ENCODE assay signal across 8 mouse cellular contexts in the genomic region with DNA sequence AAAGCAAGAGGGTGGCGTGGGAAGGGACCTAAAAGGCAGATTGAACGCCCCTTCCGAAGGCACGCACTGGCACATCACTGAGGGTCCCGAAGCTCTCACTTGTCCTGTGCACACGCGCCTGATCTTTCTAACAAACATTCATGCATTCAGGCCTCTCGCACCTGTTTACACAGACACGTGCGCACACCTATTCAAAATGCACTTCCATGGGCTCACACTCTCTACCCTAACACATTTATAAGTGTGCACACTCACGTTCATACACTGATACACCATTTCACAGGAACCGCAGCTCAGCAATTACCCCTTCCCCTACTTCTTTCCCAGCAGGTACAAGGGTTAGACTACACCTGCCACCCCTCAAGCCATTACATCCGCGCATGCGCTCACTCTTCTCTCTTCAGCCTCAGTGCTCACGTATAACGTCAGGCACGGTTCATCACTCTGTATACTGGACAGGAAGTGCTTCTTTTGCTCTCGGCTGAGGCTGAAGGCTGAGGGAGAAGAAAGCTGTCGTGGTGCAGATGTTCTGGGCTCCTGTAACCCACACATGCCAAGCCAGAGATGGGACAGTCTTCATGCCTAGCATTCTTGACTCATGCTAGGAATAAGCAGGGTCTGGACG. TPM values are rescaled to one million over a fixed set of nuclear protein-coding genes. Genes with fewer than 3 reads are reported as not detected.
DNase-seq lines count a peak whose midpoint lies in the region; ATAC-seq and TF ChIP-seq lines count a peak whose summit lies in the region.

No protein-coding gene starts in this region.

- H3K4me2 ChIP-seq in forebrain, embryonic 15.5 days (replicated peaks) = peak overlapping the region; percentile 98
- H3K4me2 ChIP-seq in kidney, embryonic 14.5 days (replicated peaks; ENCODE audit: low read depth, low read length) = peak overlapping the region; percentile 93

- no peak overlapping the region for H3K27ac ChIP-seq in forebrain, embryonic 15.5 days (replicated peaks)
- peak overlapping the region; percentile 94; the same call in 1 of the 2 replicates for H3K27ac ChIP-seq in kidney, embryonic 14.5 days (ENCODE audit: low read depth, low read length)

- H3K27me3 ChIP-seq in erythroblast, embryonic 14.5 days (ENCODE audit: control insufficient read depth) = peaks cover 84% of the 10 kb centered on the region
- peaks cover 73% of the 10 kb centered on the region for H3K27me3 ChIP-seq in G1E (ENCODE audit: insufficient read depth, low read length)
- peaks cover 28% of the 10 kb centered on the region for H3K27me3 ChIP-seq in forebrain, embryonic 15.5 days
- H3K27me3 ChIP-seq in kidney, embryonic 14.5 days (ENCODE audit: control insufficient read depth, insufficient read depth, low read length) = no peaks in the 10 kb centered on the region

- H3K9ac ChIP-seq in forebrain, embryonic 15.5 days (replicated peaks) = peak overlapping the region; percentile 59
- H3K9ac ChIP-seq in kidney, embryonic 14.5 days (ENCODE audit: low read depth, low read length) = peak overlapping the region; percentile 95; the same call in 1 of the 2 replicates

- peaks cover 6% of the 10 kb centered on the region for H3K36me3 ChIP-seq in erythroblast, embryonic 14.5 days (ENCODE audit: control insufficient read depth)
- peaks cover 4% of the 10 kb centered on the region for H3K36me3 ChIP-seq in G1E (replicated peaks)
- H3K36me3 ChIP-seq in forebrain, embryonic 15.5 days = no peaks in the 10 kb centered on the region
- no peaks in the 10 kb centered on the region for H3K36me3 ChIP-seq in kidney, embryonic 14.5 days (ENCODE audit: control insufficient read depth, insufficient read depth, low read length)

- 4% methylated on average over 21 of the region's 21 CpGs for WGBS in forebrain, embryonic 15.5 days
- 8% methylated on average over 21 of the region's 21 CpGs for WGBS in kidney, embryonic 14.5 days

- H3K4me3 ChIP-seq in erythroblast, embryonic 14.5 days (replicated peaks) = peak overlapping the region; percentile 59
- H3K4me3 ChIP-seq in G1E (ENCODE audit: low read depth, low read length) = peak overlapping the region; percentile 68
- peak overlapping the region; percentile 61 for H3K4me3 ChIP-seq in forebrain, embryonic 15.5 days
- H3K4me3 ChIP-seq in kidney, embryonic 14.5 days (ENCODE audit: low read length) = peak overlapping the region; percentile 94

- TF ChIP-seq CTCF in G1E (IDR thresholded peaks at IDR 0.05; ENCODE audit: low read depth, low read length) = no peak

- H3K4me1 ChIP-seq in erythroblast, embryonic 14.5 days (ENCODE audit: control insufficient read depth) = peaks cover 66% of the 10 kb centered on the region
- peaks cover 70% of the 10 kb centered on the region for H3K4me1 ChIP-seq in G1E (ENCODE audit: insufficient read depth, low read depth, low read length)
- peaks cover 57% of the 10 kb centered on the region for H3K4me1 ChIP-seq in forebrain, embryonic 15.5 days
- peaks cover 52% of the 10 kb centered on the region for H3K4me1 ChIP-seq in kidney, embryonic 14.5 days (ENCODE audit: control insufficient read depth, insufficient read depth, low read length)

- no peak for DNase-seq in G1E (ENCODE audit: low spot score)
- peak; percentile 38 to 44 for DNase-seq in lung, postnatal 4 days
- no peak for DNase-seq in layer of hippocampus, adult 18-20 months (ENCODE audit: low spot score in 2 of 2)
- no peak for DNase-seq in urinary bladder, adult 18-20 months (ENCODE audit: low spot score in 2 of 2)

- peaks cover 26% of the 10 kb centered on the region for H3K9me3 ChIP-seq in erythroblast, embryonic 14.5 days (ENCODE audit: control insufficient read depth, low read length)
- no peaks in the 10 kb centered on the region; the same call in 1 of the 2 replicates for H3K9me3 ChIP-seq in G1E (replicated peaks)
- no peaks in the 10 kb centered on the region for H3K9me3 ChIP-seq in forebrain, embryonic 15.5 days
- no peaks in the 10 kb centered on the region for H3K9me3 ChIP-seq in kidney, embryonic 14.5 days (ENCODE audit: control insufficient read depth, low read length)

- no peak for ATAC-seq in erythroblast, adult 5-6 weeks (replicated peaks; ENCODE audit: low FRiP score, poor library complexity, severe bottlenecking)
- no peak for ATAC-seq in G1E (ENCODE audit: extremely low read depth, insufficient number of reproducible peaks, low FRiP score, poor library complexity, severe bottlenecking)
- ATAC-seq in forebrain, embryonic 15.5 days (replicated peaks) = no peak
- no peak for ATAC-seq in kidney, embryonic 14.5 days (ENCODE audit: low FRiP score, low TSS enrichment)

RNA-seq across cellular contexts. Expression of a gene that starts 0.6 kb away (rescaled TPM):
- 0.44 and 0.77 TPM in 2 replicates for polyA plus RNA-seq in erythroblast, embryonic 14.5 days (2012)
- total RNA-seq in erythroblast, adult 5-6 weeks (2015; ENCODE audit: low replicate concordance) = not detected in 2 replicates
- total RNA-seq in erythroblast, adult 5-6 weeks (2017; ENCODE audit: low replicate concordance) = 1.2 and 7.5 TPM in 2 replicates
- total RNA-seq in G1E (2014; fragmentation: Nextera tagmentation) = 0.19 and 0.30 TPM in 2 replicates
- total RNA-seq in G1E (2017) = 0.46 and 2.5 TPM in 2 replicates
- polyA plus RNA-seq in G1E (2012) = 0.91 and 2.1 TPM in 2 replicates
- polyA plus RNA-seq in forebrain, embryonic 15.5 days (2015; fragmentation: Nextera tagmentation; extraction: Ambion mirVana) = 16.7 and 18.1 TPM in 2 replicates
- polyA plus RNA-seq in kidney, embryonic 14.5 days (2014; fragmentation: Nextera tagmentation; extraction: Ambion mirVana) = 28.0 and 39.5 TPM in 2 replicates
- 10 to 100 TPM; 10.3 to 14.5 TPM for total RNA-seq in layer of hippocampus, adult 18-20 months (2021)

RNA-seq across cellular contexts. Expression of a gene that starts 3.6 kb away (rescaled TPM):
- 4.8 and 5.0 TPM in 2 replicates for polyA plus RNA-seq in erythroblast, embryonic 14.5 days (2012)
- 21.3 and 22.1 TPM in 2 replicates for total RNA-seq in erythroblast, adult 5-6 weeks (2015; ENCODE audit: low replicate concordance)
- total RNA-seq in erythroblast, adult 5-6 weeks (2017; ENCODE audit: low replicate concordance) = 29.0 and 33.3 TPM in 2 replicates
- total RNA-seq in G1E (2014; fragmentation: Nextera tagmentation) = 13.7 and 22.0 TPM in 2 replicates
- 12.7 and 17.0 TPM in 2 replicates for total RNA-seq in G1E (2017)
- 13.4 and 14.2 TPM in 2 replicates for polyA plus RNA-seq in G1E (2012)
- 33.5 and 33.8 TPM in 2 replicates for polyA plus RNA-seq in forebrain, embryonic 15.5 days (2015; fragmentation: Nextera tagmentation; extraction: Ambion mirVana)
- 35.6 and 39.8 TPM in 2 replicates for polyA plus RNA-seq in kidney, embryonic 14.5 days (2014; fragmentation: Nextera tagmentation; extraction: Ambion mirVana)
- 10 to 100 TPM; 16.2 to 16.3 TPM for total RNA-seq in layer of hippocampus, adult 18-20 months (2021)

RNA-seq across cellular contexts. Expression of a gene that starts 17.5 kb away (rescaled TPM):
- 25.7 and 48.2 TPM in 2 replicates for polyA plus RNA-seq in erythroblast, embryonic 14.5 days (2012)
- 64.4 and 68.3 TPM in 2 replicates for total RNA-seq in erythroblast, adult 5-6 weeks (2015; ENCODE audit: low replicate concordance)
- total RNA-seq in erythroblast, adult 5-6 weeks (2017; ENCODE audit: low replicate concordance) = 29.9 and 61.1 TPM in 2 replicates
- total RNA-seq in G1E (2014; fragmentation: Nextera tagmentation) (9.2 and 20.0 TPM in 2 replicates), G1E (2017) (62.5 and 68.7 TPM in 2 replicates)
- polyA plus RNA-seq in G1E (2012) = 65.6 and 74.4 TPM in 2 replicates
- polyA plus RNA-seq in forebrain, embryonic 15.5 days (2015; fragmentation: Nextera tagmentation; extraction: Ambion mirVana) = 51.8 and 54.2 TPM in 2 replicates
- 71.7 and 90.6 TPM in 2 replicates for polyA plus RNA-seq in kidney, embryonic 14.5 days (2014; fragmentation: Nextera tagmentation; extraction: Ambion mirVana)
- 10 to 100 TPM; 25.0 to 28.1 TPM for total RNA-seq in layer of hippocampus, adult 18-20 months (2021)

RNA-seq across cellular contexts. Expression of a gene that starts 22.6 kb away (rescaled TPM):
- not detected in 2 replicates for polyA plus RNA-seq in erythroblast, embryonic 14.5 days (2012)
- total RNA-seq in erythroblast, adult 5-6 weeks (2015; ENCODE audit: low replicate concordance) = not detected in 2 replicates
- total RNA-seq in erythroblast, adult 5-6 weeks (2017; ENCODE audit: low replicate concordance) = not detected in 2 replicates
- total RNA-seq in G1E (2014; fragmentation: Nextera tagmentation) = 2.3 and 4.6 TPM in 2 replicates
- 5.7 and 6.9 TPM in 2 replicates for total RNA-seq in G1E (2017)
- 2.6 and 4.0 TPM in 2 replicates for polyA plus RNA-seq in G1E (2012)
- polyA plus RNA-seq in forebrain, embryonic 15.5 days (2015; fragmentation: Nextera tagmentation; extraction: Ambion mirVana) = not detected in 2 replicates
- not detected in 2 replicates for polyA plus RNA-seq in kidney, embryonic 14.5 days (2014; fragmentation: Nextera tagmentation; extraction: Ambion mirVana)
- total RNA-seq in layer of hippocampus, adult 18-20 months (2021) = not detected

RNA-seq across cellular contexts. Expression of a gene that starts 44.8 kb away (rescaled TPM):
- 4.8 and 5.8 TPM in 2 replicates for polyA plus RNA-seq in erythroblast, embryonic 14.5 days (2012)
- 58.0 and 62.7 TPM in 2 replicates for total RNA-seq in erythroblast, adult 5-6 weeks (2015; ENCODE audit: low replicate concordance)
- total RNA-seq in erythroblast, adult 5-6 weeks (2017; ENCODE audit: low replicate concordance) = 166 and 187 TPM in 2 replicates
- total RNA-seq in G1E (2014; fragmentation: Nextera tagmentation) (90.6 and 121 TPM in 2 replicates), G1E (2017) (26.3 and 27.0 TPM in 2 replicates)
- polyA plus RNA-seq in G1E (2012) = 106 and 134 TPM in 2 replicates
- 50.9 and 51.4 TPM in 2 replicates for polyA plus RNA-seq in forebrain, embryonic 15.5 days (2015; fragmentation: Nextera tagmentation; extraction: Ambion mirVana)
- 27.5 and 45.5 TPM in 2 replicates for polyA plus RNA-seq in kidney, embryonic 14.5 days (2014; fragmentation: Nextera tagmentation; extraction: Ambion mirVana)
- 10 to 100 TPM; 48.6 to 49.0 TPM for total RNA-seq in layer of hippocampus, adult 18-20 months (2021)

Comparison
In these comparisons a context has a peak if more than half of its experiments do, and no peak if none do; other contexts are left out.
1. DNase-seq: peak in lung, postnatal 4 days (2 of 2); none in G1E (single experiment), layer of hippocampus, adult 18-20 months (0 of 2) and urinary bladder, adult 18-20 months (0 of 2).
2. Peak in every context shown above with its lines, with median percentiles within 50 percentile points of each other: H3K4me3 ChIP-seq.